Mouse (Mus musculus) intestine, embryonic 14.5 days (tissue): ENCODE measurements around the gene Gab2. TPM values are rescaled to one million over a fixed set of nuclear protein-coding genes. Genes with fewer than 3 reads are reported as not detected.

ENCODE experiments used
- ATAC-seq: fragments of 200-750 bp; cut with Nextera tagmentation; replicated peaks from 2 replicates; pipeline ENCODE4 v1.8.0; 2017; ENCODE audit warnings: low read depth, moderate number of reproducible peaks, moderate TSS enrichment, moderate library complexity; ENCODE audit not compliant: low FRiP score, low TSS enrichment
- DNase-seq: peaks from one replicate; pipeline ENCODE4 v3.0.0-alpha.2; 2018; ENCODE audit warnings: low spot score
- H3K27ac ChIP-seq: fragments of 300-500 bp; sonication (generic); 2 replicates; pipeline ENCODE4 v1.5.1; 2014; ENCODE audit warnings: low read depth, mild to moderate bottlenecking, control low read depth
- H3K27me3 ChIP-seq: fragments of 300-500 bp; sonication (generic); replicated peaks from 2 replicates; pipeline ENCODE4 v1.6.1; 2014; ENCODE audit warnings: low read length, control low read depth; ENCODE audit not compliant: control insufficient read depth, insufficient read depth
- H3K36me3 ChIP-seq: fragments of 300-500 bp; sonication (generic); 2 replicates; pipeline ENCODE4 v1.6.1; 2014; ENCODE audit warnings: low read length, control low read depth; ENCODE audit not compliant: control insufficient read depth, insufficient read depth
- H3K4me1 ChIP-seq: fragments of 300-500 bp; sonication (generic); replicated peaks from 2 replicates; pipeline ENCODE4 v1.6.1; 2014; ENCODE audit warnings: low read length, control low read depth, mixed read lengths; ENCODE audit not compliant: control insufficient read depth, insufficient read depth
- H3K4me2 ChIP-seq: fragments of 300-500 bp; sonication (generic); 2 replicates; pipeline ENCODE4 v1.6.1; 2014; ENCODE audit warnings: low read length
- H3K4me3 ChIP-seq: fragments of 300-500 bp; sonication (generic); 2 replicates; pipeline ENCODE4 v1.5.1; 2014; ENCODE audit warnings: low read depth, low read length, control low read depth, mixed read lengths
- H3K9ac ChIP-seq: fragments of 300-500 bp; sonication (generic); 2 replicates; pipeline ENCODE4 v1.6.1; 2014; ENCODE audit warnings: mild to moderate bottlenecking, low read length
- H3K9me3 ChIP-seq: fragments of 300-500 bp; sonication (generic); 2 replicates; pipeline ENCODE4 v1.6.1; 2016; ENCODE audit warnings: low read length, control low read depth; ENCODE audit not compliant: control insufficient read depth
- WGBS: fragments of 180-500 bp; shearing (Covaris S2); extraction: QIAGEN DNeasy Blood & Tissue Kit; methylation state at CpG from one replicate; pipeline ENCODE4 v1.1.7; 2014; 5-methylcytosine and 5-hydroxymethylcytosine counted together
- polyA plus RNA-seq: library from polyadenylated mRNA; unstranded; fragments of >200 nt; fragmentation: Nextera tagmentation; extraction: Ambion mirVana; gene quantifications from 2 replicates; pipeline ENCODE4 v1.2.1, GENCODE M21; 2014

The Gab2 gene
- polyA plus RNA-seq, 1 experiment from 2014 or later, result 7.9 TPM

- no peaks in the 10 kb centered on the region for H3K9me3 ChIP-seq
- 86% methylated on average over 11 of the region's 11 CpGs for WGBS
Observed at GRCm38 (mm10) chr7:97351792-97352513, 270.6 kb downstream of the Gab2 start.

GRCm38 (mm10) chr7:97353356-97353755 lies 272.0 kb downstream of the Gab2 start:
- no peak overlapping the region for H3K4me3 ChIP-seq
- no peaks in the 10 kb centered on the region for H3K27me3 ChIP-seq
- H3K4me1 ChIP-seq, result peaks cover 6% of the 10 kb centered on the region; the same call in 1 of the 2 replicates
- no peak overlapping the region for H3K4me2 ChIP-seq
- H3K27ac ChIP-seq, result no peak overlapping the region
- DNase-seq (no peak), ATAC-seq (no peak)
- H3K9ac ChIP-seq, result no peak overlapping the region
- 80% methylated on average over 6 of the region's 6 CpGs for WGBS
- H3K36me3 ChIP-seq, result no peaks in the 10 kb centered on the region
- H3K9me3 ChIP-seq, result no peaks in the 10 kb centered on the region

More at GRCm38 (mm10) chr7:97351792-97352513, 270.6 kb downstream of the Gab2 start:
- Histone ChIP-seq H3K27me3 (no peaks in the 10 kb centered on the region), H3K4me3 (no peak overlapping the region), H3K9ac (no peak overlapping the region), H3K27ac (no peak overlapping the region), H3K36me3 (no peaks in the 10 kb centered on the region), H3K4me1 (peaks cover 6% of the 10 kb centered on the region; the same call in 1 of the 2 replicates), H3K4me2 (no peak overlapping the region)
- ATAC-seq (no peak), DNase-seq (no peak)

DNA sequence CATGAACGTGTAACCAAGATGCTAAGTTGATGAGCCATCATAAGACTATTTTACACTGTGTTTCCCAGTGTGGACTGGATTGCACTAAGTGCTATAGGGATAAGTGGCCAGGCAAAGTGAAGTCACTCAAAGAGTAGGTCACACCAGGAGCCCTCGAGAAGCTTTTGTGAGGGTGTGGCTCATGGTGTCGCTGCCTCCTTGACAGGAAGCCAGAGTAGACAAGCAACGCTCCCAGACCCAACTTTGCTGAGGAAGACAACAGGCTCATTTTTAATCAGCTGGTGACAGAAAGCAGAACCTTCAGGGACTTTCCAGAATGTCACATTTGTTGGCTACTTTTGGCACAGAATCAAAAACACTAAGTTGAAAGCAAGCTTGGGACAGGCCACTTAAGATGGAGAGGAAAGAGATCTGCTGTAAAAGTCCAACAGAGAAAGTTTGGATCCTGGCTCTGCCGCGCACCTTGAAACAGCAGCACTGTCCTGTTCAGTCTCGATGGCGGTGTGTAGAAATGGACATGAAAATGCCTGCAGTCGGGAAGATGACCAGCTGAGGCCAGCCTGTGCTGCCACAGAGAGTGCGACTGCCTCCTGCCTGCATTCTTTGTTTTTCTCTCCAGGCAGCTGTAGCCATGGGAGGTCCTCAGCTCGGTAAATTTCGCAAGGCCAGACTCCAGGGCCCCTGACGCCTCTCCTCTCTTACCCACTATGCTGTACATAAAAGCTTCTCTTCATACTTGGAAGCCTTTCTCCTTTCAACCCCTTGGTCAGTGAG lies 273.9 kb downstream of the Gab2 start:
- DNase-seq (no peak), ATAC-seq (no peak)
- H3K9me3 ChIP-seq, result no peaks in the 10 kb centered on the region
- H3K27ac ChIP-seq, result no peak overlapping the region
- 38% methylated on average over 13 of the region's 13 CpGs for WGBS
- no peak overlapping the region for H3K4me2 ChIP-seq
- no peak overlapping the region for H3K4me3 ChIP-seq
- H3K27me3 ChIP-seq, result no peaks in the 10 kb centered on the region
- peaks cover 6% of the 10 kb centered on the region; the same call in 1 of the 2 replicates for H3K4me1 ChIP-seq
- H3K9ac ChIP-seq, result no peak overlapping the region
- no peaks in the 10 kb centered on the region for H3K36me3 ChIP-seq

- Histone ChIP-seq H3K4me3 (no peak overlapping the region), H3K9me3 (no peaks in the 10 kb centered on the region), H3K27me3 (no peaks in the 10 kb centered on the region), H3K4me1 (peaks cover 6% of the 10 kb centered on the region; the same call in 1 of the 2 replicates), H3K36me3 (no peaks in the 10 kb centered on the region), H3K9ac (no peak overlapping the region), H3K4me2 (no peak overlapping the region), H3K27ac (no peak overlapping the region)
- ATAC-seq (no peak), DNase-seq (no peak)
- WGBS, result 73% methylated on average over 5 of the region's 5 CpGs
Observed at GRCm38 (mm10) chr7:97356253-97356652, 274.9 kb downstream of the Gab2 start.

- Histone ChIP-seq H3K9me3 (no peaks in the 10 kb centered on the region), H3K4me3 (no peak overlapping the region), H3K36me3 (no peaks in the 10 kb centered on the region), H3K27ac (no peak overlapping the region), H3K4me2 (no peak overlapping the region), H3K27me3 (no peaks in the 10 kb centered on the region), H3K9ac (no peak overlapping the region), H3K4me1 (peaks cover 6% of the 10 kb centered on the region; the same call in 1 of the 2 replicates)
- ATAC-seq (no peak), DNase-seq (no peak)
- 74% methylated on average over 5 of the region's 5 CpGs for WGBS
Observed at GRCm38 (mm10) chr7:97356875-97357276, 275.5 kb downstream of the Gab2 start.

- H3K9me3 ChIP-seq, result no peaks in the 10 kb centered on the region
- DNase-seq, result no peak
- WGBS, result 72% methylated on average over 3 of the region's 3 CpGs
- peaks cover 6% of the 10 kb centered on the region; the same call in 1 of the 2 replicates for H3K4me1 ChIP-seq
- H3K4me3 ChIP-seq, result no peak overlapping the region
- no peak for ATAC-seq
- H3K36me3 ChIP-seq, result no peaks in the 10 kb centered on the region
- no peak overlapping the region for H3K9ac ChIP-seq
- H3K27ac ChIP-seq, result no peak overlapping the region
- no peak overlapping the region for H3K4me2 ChIP-seq
- no peaks in the 10 kb centered on the region for H3K27me3 ChIP-seq
Observed at GRCm38 (mm10) chr7:97357840-97358239, 276.5 kb downstream of the Gab2 start.

DNA sequence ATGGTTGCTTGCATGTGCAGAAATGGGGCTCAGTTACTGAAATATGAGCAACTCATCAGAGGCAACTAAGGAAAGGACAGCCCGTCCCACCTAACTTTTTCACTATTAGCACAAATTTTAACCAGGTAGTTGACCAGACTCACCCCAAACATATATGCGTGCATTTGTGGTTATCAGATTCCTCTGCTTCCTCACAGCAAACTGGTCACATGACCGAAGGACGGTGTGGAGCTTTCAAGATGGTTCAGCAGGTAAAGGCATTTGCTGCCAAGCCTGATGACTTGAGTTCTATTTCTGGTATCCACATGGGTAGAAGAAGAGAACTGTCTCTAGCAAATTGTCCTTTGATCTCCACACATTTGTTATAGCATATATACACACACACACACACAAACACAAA lies 277.0 kb downstream of the Gab2 start:
- DNase-seq (no peak), ATAC-seq (no peak)
- H3K27ac ChIP-seq, result no peak overlapping the region
- H3K9ac ChIP-seq, result no peak overlapping the region
- peaks cover 6% of the 10 kb centered on the region; the same call in 1 of the 2 replicates for H3K4me1 ChIP-seq
- WGBS, result 87% methylated on average over 4 of the region's 4 CpGs
- no peaks in the 10 kb centered on the region for H3K27me3 ChIP-seq
- no peak overlapping the region for H3K4me2 ChIP-seq
- H3K9me3 ChIP-seq, result no peaks in the 10 kb centered on the region
- H3K4me3 ChIP-seq, result no peak overlapping the region
- H3K36me3 ChIP-seq, result no peaks in the 10 kb centered on the region
